Mouse (Mus musculus) myocyte (in vitro differentiated cells): ENCODE measurements around the gene Nkx2-2.

ENCODE experiments used
- CEBPB ChIP-seq: IDR thresholded peaks from 2 replicates; pipeline ENCODE4 v1.6.1; 2011; ENCODE audit warnings: mild to moderate bottlenecking, moderate library complexity; ENCODE audit not compliant: poor library complexity, insufficient read depth, severe bottlenecking
- MYOD1 ChIP-seq, 3 experiments: IDR thresholded peaks; one replicate each; pipeline ENCODE4 v1.6.1; 2011; ENCODE audit warnings: control low read depth in 2 of 3, low read depth in 2 of 3, mild to moderate bottlenecking in 2 of 3, moderate library complexity in 1 of 3; ENCODE audit not compliant: insufficient read length in 2 of 3, control insufficient read depth in 1 of 3
- MYOG ChIP-seq, 3 experiments: IDR thresholded peaks; one replicate each; pipeline ENCODE4 v1.6.1; 2011; ENCODE audit warnings: control low read depth in 2 of 3, low read depth in 2 of 3, mild to moderate bottlenecking in 2 of 3; ENCODE audit not compliant: insufficient read length in 2 of 3, control insufficient read depth in 1 of 3, insufficient read depth in 1 of 3
- POLR2A ChIP-seq: IDR thresholded peaks from one replicate; pipeline ENCODE4 v1.6.1; 2011; ENCODE audit warnings: low read depth, mild to moderate bottlenecking, control low read depth, moderate library complexity; ENCODE audit not compliant: insufficient read length
- POLR2AphosphoS2 ChIP-seq: IDR thresholded peaks from one replicate; pipeline ENCODE4 v1.6.1; 2011; ENCODE audit warnings: low read depth, control low read depth; ENCODE audit not compliant: insufficient read length
- TCF12 ChIP-seq: IDR thresholded peaks from one replicate; pipeline ENCODE4 v1.6.1; 2011; ENCODE audit warnings: mild to moderate bottlenecking, control low read depth; ENCODE audit not compliant: poor library complexity, insufficient read depth, severe bottlenecking
- USF1 ChIP-seq: IDR thresholded peaks from one replicate; pipeline ENCODE4 v1.6.1; 2011; ENCODE audit warnings: low read depth, mild to moderate bottlenecking, control low read depth, moderate library complexity

DNA sequence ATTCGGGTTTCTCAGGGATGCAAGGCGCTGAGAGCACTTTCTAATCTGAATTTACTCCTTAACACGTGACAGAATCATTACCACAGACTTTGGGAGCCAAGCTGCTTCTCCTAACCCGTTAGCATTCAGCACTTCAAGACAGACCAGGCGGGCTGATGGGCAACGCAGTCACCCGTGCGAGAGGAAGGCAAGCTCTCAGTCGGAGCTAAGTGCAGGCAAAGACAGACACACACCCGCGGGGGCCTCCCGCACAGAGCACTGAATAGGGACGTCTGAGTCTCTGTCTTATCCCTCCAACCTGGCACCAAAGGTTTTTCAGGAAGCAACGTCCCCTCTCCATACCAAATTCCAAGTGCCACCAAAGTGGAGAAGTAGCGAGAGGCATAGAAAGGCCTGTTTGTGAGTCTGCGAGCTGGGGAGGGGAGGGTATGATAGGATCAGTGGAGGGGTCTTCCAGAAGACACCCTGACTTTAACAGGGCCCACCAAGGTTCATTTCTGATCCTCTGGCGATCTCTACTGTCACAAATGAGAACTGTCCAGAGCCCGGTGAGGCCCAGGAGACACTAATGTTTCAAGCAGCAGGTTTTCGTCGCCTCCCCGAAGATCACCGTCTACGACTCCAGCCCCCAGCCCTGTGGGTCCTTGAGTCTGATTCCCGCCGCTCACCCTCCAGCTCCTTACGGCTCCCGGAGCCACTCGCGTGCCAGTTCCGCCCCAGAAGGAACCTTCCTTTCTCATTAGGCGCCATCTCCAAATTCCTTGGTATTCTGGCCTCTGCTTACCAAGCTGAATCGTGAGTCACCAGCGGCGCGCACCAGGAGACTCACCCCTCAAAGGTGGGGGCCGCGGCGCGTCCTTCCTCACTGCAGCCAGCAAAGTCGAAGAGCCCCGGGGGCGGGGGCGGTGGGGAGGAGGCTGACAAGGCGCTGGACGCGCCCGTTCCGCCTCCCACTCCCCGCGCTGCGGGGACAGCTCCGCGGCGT, at the start of gene Nkx2-2:
- TF ChIP-seq POLR2A (no peak), MYOG (IDR thresholded peaks at IDR 0.05; ENCODE audit: control insufficient read depth in 1 of 3, insufficient read depth in 1 of 3, insufficient read length in 2 of 3, low read depth in 2 of 3) (no peak), CEBPB (no peak), POLR2AphosphoS2 (no peak), MYOD1 (IDR thresholded peaks at IDR 0.05; ENCODE audit: control insufficient read depth in 1 of 3, insufficient read length in 2 of 3, low read depth in 2 of 3) (no peak), USF1 (no peak), TCF12 (no peak)
